Mouse (Mus musculus): ENCODE results near the gene Rtbdn. TPM values are rescaled to one million over a fixed set of nuclear protein-coding genes. Genes with fewer than 3 reads are reported as not detected.

Rtbdn gene
- total RNA-seq, 2 experiments from 2014 or later, result not detected

GRCm38 (mm10) chr8:84925557-84925956 is 21.2 kb upstream of the Rtbdn start:
- DNase-seq, result no peak

GRCm38 (mm10) chr8:84927513-84927912 is 19.3 kb upstream of the Rtbdn start:
- no peak for DNase-seq

DNA sequence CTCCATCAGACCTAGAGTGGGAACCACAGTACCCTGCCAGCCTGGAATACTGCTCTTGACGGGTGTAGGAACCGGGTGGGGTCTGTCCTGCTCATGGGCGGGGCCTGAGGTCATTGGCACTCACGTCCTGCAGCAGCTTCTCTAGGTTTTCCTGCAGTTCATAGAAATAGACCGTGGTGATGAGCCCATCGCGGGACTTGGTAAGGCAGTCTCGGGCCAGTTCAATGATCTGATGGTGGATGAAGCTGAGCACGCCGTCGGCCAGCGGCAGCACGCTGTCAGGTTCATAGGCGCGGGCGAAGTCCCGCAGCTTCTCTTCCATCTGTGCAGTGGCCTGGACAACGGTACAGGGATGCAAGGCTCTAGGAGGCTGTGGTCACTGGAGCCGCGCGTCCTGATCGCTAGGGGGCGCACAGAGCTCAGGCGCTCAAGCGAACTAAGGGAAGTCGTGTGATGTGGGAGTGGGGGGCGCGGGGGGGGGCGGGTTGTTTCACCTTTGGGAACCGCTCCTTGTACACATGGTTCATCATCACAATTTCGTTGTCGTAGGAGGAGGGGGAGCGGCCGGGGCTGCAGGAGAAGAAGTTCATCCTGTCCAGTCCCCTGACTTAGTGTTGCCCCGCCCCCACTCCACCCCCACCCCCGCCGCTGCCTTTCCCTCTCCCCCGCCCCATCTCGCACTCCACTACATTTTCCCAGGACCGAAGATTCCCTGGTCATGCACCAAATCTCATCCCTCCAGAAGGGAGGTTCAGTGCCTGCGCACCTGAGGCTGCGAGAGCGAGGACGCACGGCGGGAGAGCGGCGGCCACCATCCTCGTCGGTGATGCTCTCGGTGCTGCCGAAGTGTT is 18.1 kb upstream of the Rtbdn start:
- DNase-seq, result peak; percentile 74

DNA sequence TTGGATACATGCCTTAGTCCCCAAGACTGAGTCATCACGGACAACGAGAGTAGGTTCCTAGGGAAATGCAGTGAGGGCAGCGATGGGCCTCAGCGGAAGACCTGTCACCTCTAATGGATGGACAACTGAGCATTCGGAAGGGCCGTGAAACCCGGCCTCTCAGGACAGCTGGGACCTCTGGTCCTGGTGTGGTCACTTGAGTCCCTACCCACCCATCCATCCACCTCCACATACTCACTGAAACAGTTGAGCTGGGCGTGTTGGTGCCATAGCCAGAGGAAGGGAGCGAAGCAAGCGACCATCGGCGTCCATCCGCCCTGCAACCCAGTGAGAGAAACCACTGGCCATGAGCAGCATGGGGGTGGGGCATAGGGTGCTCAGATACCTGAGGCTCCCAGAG is 16.2 kb upstream of the Rtbdn start:
- no peak for DNase-seq

DNA sequence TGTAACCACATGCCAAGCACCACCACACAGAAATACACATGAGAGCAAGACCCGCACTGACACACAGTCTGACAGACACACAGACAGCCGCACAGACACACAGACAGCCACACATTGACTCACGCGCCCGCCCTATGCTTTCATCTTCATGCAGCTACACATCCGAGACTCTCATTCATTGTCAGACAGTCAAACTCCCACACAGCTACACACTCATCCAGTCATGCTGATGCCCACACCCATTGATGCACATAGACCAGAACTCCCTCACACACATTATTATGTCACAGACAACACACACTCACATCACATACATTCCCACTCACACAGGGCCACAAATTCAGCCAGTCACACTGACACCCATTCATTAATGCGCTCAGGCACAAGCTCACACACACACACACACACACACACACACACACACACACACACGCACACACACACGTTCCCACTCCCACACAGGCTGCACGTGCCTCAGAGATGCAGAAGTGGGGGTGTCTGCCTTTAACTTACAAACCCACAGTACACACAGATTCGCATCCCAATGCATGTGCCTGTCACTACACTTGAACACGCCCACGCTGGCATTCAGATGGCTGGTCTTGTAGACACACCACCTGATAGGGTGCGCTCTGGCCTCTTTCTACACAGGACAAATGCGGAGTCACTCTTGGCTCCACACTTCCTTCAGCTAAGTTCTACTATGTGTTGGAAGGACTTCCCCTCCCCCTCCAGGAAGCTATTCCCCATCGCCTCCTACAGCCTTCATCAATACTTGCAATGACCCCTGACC is 12.8 kb upstream of the Rtbdn start:
- DNase-seq, result no peak

DNA sequence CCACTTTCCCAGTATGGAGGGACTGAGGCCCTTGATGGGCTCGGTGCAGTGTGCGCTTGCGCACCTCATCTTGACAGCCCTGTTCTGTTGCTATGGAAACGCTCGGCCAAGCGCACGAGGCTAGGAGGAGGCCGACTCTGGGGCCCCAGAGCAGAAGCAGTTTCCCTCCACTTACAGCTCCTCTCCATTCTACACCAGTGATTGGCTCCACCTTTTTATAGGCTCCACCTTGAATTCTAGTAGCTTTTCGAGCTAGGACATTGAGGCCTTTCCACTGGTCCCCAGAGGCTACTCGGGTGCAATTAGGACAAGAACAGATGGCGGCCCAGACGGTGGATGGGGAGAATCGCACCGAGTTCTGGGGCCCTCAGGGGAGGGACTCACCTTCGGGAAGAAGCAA is 11.9 kb upstream of the Rtbdn start:
- DNase-seq, result no peak

- no peak for DNase-seq
Observed at GRCm38 (mm10) chr8:84935489-84935888, 11.3 kb upstream of the Rtbdn start.

DNA sequence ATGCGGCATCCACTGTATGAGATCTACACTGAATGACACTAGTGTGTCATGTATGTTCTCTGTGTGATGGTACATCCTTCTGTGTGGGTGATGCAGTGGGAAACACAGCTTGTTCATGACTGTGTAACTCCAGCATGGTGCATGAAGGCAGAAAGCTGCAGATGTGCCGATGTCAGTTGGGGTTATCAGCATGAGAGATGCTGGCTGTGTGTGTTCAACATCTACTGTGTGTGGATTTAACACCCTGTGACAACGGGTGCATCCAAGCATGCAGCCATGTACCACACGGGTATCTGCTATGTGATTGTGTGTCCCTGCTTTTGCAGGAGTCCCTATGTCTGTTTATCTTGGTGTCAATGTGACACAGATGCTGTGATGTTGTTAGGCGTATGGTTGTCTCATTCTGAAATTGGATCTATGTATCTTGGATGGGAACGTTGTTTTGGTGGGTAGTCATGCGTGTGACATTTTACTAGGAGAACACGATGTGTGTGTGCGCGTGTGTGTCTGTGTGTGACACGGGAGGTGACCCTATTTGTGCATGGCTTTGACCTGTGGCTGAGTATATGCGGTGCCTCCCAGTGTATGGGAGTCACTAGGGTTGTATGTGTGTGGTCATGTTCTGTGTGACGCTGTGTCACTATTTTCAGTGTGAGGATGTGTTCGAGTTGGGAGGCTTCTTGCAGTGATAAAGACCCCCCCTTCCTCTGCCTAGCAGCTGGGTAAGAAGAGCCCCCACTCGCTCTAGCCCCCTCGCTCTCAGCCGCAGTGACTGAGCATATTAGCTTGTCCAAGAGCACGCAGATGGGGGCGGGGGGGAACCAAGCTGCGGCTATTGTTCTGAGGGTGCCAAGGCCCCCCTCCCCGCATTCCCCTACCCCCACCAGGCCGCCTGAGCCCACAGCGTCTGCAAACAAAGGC is 10.5 kb upstream of the Rtbdn start:
- DNase-seq, result no peak

DNA sequence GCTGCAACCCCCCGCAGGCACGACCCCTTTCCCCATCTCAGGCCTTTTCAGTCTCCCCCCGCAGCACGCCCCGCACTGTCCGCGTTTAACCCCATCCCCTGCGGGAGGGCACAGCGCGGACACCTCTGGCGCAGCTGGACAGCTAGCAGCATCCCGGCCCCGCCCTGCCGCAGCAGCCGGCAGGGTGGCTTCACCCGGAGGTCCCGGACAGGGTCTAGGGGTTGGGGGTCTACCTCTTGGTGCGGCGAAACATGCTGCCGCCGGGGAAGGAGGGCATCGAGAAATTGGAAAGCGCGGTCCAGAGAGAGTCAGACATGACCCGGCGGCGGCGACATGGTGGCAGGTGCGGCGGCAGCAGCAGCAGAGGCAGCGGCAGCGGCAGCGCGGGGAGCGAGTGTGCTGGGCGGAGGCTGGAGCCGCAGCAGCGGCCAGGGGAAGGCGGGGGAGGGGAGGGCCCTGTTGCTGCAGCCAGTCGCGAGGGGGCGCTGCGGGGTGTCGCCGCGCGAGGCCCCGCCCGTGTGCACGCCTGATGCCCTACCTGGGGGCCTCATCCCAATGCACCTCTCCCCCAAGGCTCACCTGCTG is 9.7 kb upstream of the Rtbdn start, which contains the start of gene Mast1:
Gene Mast1 (minus strand): TSS at position 398 of the 585 bp plus-strand sequence.
- peak; percentile 69 for DNase-seq

- DNase-seq, result no peak
Observed at GRCm38 (mm10) chr8:84937620-84938485, 8.9 kb upstream of the Rtbdn start.

DNA sequence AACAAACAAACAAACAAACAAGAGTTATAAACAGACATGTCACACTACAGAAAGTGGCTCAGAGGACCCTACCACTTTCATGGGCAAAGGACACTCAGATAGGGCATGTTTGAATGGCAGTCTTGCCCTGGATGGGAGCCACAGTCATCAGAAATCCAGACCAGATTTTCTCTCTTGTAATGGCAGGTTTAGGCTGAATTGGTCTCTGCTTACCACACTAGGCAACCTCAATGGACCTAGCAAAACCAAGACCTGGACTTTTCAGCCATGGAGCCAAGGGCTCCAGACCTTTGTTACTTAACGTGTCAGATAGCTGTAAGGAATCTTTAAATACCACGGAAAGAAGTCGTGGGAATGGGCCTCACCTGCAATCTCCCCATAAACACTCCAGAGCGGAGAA is 3.1 kb upstream of the Rtbdn start:
- no peak for DNase-seq

- no peak for DNase-seq
Observed at GRCm38 (mm10) chr8:84944478-84945160, 2.2 kb upstream of the Rtbdn start.

GRCm38 (mm10) chr8:84945235-84945632 is 1.6 kb upstream of the Rtbdn start:
- DNase-seq, result no peak

GRCm38 (mm10) chr8:84945633-84946527 is 911 bp upstream of the Rtbdn start:
- DNase-seq, result no peak

- peak; percentile 31 for DNase-seq
Observed at GRCm38 (mm10) chr8:84947241-84947545, 402 bp downstream of the Rtbdn start.

DNA sequence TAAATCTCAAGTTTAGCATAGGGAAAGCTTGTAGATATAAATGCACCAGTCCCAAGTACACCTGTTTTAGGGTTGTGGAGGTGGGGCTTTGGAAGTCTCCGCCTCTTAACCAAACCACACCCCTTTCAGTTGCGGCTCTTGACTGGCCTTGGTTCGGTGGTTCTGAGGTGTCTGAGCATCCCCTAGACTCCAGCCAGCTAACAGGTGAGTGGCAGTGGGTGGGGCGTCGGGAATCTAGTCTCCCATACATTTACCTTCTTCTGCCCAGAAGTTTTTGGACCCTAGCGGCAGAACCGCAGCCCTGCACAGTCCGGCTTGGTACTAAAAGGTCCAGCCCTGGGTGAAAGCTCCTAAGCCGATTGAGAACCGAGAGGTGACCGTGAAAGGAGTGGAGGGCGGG is 3.0 kb downstream of the Rtbdn start:
- no peak for DNase-seq

DNA sequence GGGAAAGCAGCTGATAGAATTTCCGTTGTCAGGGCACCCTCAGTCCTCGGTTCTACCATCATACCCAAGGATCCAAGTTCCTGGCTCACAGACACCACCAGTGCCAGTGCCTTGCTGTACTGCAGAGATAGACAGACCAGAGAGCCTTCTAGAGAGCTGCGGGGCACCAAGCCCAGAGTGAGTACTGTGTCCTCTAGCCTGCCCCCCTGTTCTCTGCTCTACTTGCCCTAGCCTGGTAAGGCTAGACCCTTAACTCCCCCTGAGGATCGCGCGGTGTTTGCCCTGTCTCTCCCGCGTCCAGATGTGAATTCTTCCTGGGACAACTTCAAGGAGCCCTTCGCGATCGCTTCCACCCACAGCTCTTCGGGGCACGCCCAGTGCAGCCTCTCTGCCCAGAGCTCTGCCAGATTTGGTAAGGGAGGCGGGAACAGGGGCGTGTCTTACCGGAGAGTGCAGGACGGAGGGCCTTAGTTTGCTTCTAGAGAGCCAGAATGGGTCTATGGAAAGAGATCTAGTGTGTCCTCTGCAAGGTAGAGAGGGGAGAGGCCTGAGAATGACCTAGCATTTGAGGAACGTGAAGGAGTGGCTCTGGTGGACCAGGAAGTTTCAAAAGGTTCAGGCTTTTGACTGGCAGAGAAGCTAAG is 5.9 kb downstream of the Rtbdn start:
- peak; percentile 29 for DNase-seq

DNA sequence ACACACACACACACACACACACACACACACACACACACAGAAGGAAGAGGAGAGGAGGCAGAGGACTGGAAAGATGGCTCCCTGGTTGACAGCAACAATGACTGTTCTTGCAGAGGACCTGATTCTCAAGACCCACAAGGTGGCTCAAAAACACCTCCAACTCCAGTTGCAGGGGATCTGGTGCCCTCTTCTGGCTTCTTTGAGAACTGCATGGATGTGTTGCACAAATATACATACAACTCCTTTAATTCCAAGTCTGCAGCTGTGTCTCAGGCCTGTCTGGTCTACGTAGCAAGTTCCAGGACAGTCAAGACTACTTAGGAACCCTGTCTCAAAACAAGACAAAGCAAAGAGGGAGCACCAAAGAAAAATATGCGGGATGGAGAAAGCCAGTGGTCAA is 10.0 kb downstream of the Rtbdn start:
- DNase-seq, result peak; percentile 62

DNA sequence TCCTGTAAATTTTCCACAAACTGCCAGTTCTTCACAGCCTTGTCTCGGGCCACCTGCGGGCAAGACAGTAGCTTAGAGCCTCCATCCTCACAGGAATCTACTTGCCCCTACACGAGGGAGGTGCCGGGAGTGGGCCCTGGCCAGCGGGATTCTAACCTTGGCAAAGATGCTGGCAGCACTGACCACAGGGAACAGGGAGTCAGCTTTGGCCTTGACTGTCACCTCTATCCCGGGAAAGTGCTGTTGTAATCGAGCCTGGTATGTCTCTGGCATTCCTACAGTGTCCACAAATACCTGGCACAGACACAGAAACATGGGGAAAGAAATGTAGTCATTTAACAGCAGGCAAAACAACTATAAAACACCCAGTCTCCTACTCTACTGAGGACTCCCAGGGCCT is 13.0 kb downstream of the Rtbdn start:
- no peak for DNase-seq
